Mouse (Mus musculus) CH12.LX (cell line): ENCODE results near the gene Daxx. TPM values are rescaled to one million over a fixed set of nuclear protein-coding genes. Genes with fewer than 3 reads are reported as not detected.

Experiments
- DNase-seq: peaks from one replicate; pipeline ENCODE4 v3.0.0-alpha.2; 2013; ENCODE audit errors: extremely low read depth
- H3K27ac ChIP-seq: 2 replicates; pipeline ENCODE4 v1.5.1; 2012; ENCODE audit warnings: low read depth, mild to moderate bottlenecking, control low read depth, moderate library complexity; ENCODE audit not compliant: insufficient read depth
- H3K27me3 ChIP-seq: replicated peaks from 2 replicates; pipeline ENCODE3; 2012; ENCODE audit warnings: inconsistent platforms
- H3K36me3 ChIP-seq, 2 experiments: replicated peaks in 1 of 2; 2 replicates each; pipeline versions ENCODE3 to v1.6.1; 2012; ENCODE audit warnings: inconsistent platforms in 1 of 2, low read length in 1 of 2, mild to moderate bottlenecking in 1 of 2, mixed read lengths in 1 of 2, moderate library complexity in 1 of 2; ENCODE audit not compliant: control insufficient read depth in 1 of 2, insufficient read depth in 1 of 2
- H3K4me1 ChIP-seq, 2 experiments: 2 replicates each; pipeline ENCODE4 v1.6.1; 2012; ENCODE audit warnings: inconsistent platforms in 1 of 2, moderate library complexity in 1 of 2; ENCODE audit not compliant: insufficient read depth in 2 of 2, control insufficient read depth in 1 of 2
- H3K4me2 ChIP-seq: 2 replicates; pipeline ENCODE4 v1.6.1; 2012; ENCODE audit warnings: low read depth, mild to moderate bottlenecking, control low read depth; ENCODE audit not compliant: poor library complexity, insufficient read depth, severe bottlenecking
- H3K4me3 ChIP-seq, 3 experiments: fragments of 150-350 bp in 1 of 3; sonication (generic) in 1 of 3; replicated peaks in 1 of 3; 2 replicates each; pipeline versions ENCODE3 to v1.5.1; 2011 to 2012; ENCODE audit warnings: low read depth in 2 of 3, low read length in 2 of 3, mild to moderate bottlenecking in 2 of 3, moderate library complexity in 2 of 3, control low read depth in 1 of 3, improper control_type of control experiment in 1 of 3, inconsistent platforms in 1 of 3, mixed read lengths in 1 of 3; ENCODE audit not compliant: poor library complexity in 1 of 3
- H3K79me2 ChIP-seq: replicated peaks from 2 replicates; pipeline ENCODE4 v1.6.1; 2012; ENCODE audit warnings: mild to moderate bottlenecking, moderate library complexity; ENCODE audit not compliant: control insufficient read depth, poor library complexity, insufficient read depth, severe bottlenecking; ENCODE audit errors: extremely low read depth
- H3K9ac ChIP-seq: 2 replicates; pipeline ENCODE4 v1.6.1; 2012; ENCODE audit warnings: low read depth, mild to moderate bottlenecking, control low read depth, moderate library complexity; ENCODE audit not compliant: insufficient read depth
- H3K9me3 ChIP-seq: replicated peaks from 2 replicates; pipeline ENCODE3; 2012; ENCODE audit warnings: low read length, inconsistent platforms, mixed read lengths
- BHLHE40 ChIP-seq: IDR thresholded peaks from 2 replicates; pipeline ENCODE4 v1.6.1; 2011; ENCODE audit warnings: mild to moderate bottlenecking, low read depth, low read length, improper control_type of control experiment
- CHD2 ChIP-seq: IDR thresholded peaks from 2 replicates; pipeline ENCODE4 v1.6.1; 2011; ENCODE audit warnings: low read length, improper control_type of control experiment
- E2F4 ChIP-seq: IDR thresholded peaks from 2 replicates; pipeline ENCODE4 v1.6.1; 2011; ENCODE audit warnings: low read depth, low read length, improper control_type of control experiment; ENCODE audit not compliant: insufficient replicate concordance
- ELF1 ChIP-seq: IDR thresholded peaks from 2 replicates; pipeline ENCODE4 v1.6.1; 2014; ENCODE audit warnings: low read depth, mild to moderate bottlenecking, inconsistent platforms, low read length, improper control_type of control experiment
- EP300 ChIP-seq: IDR thresholded peaks from 2 replicates; pipeline ENCODE4 v1.6.1; 2011; ENCODE audit warnings: low read length, improper control_type of control experiment
- HCFC1 ChIP-seq: IDR thresholded peaks from 2 replicates; pipeline ENCODE4 v1.6.1; 2012; ENCODE audit warnings: low read depth, mild to moderate bottlenecking, inconsistent platforms, low read length, improper control_type of control experiment
- JUN ChIP-seq: IDR thresholded peaks from 2 replicates; pipeline ENCODE4 v1.6.1; 2011; ENCODE audit warnings: low read depth, mild to moderate bottlenecking, low read length, improper control_type of control experiment, moderate library complexity; ENCODE audit not compliant: insufficient read depth
- MAFK ChIP-seq: IDR thresholded peaks from 2 replicates; pipeline ENCODE4 v1.6.1; 2011; ENCODE audit warnings: low read length, improper control_type of control experiment; ENCODE audit not compliant: insufficient replicate concordance
- MXI1 ChIP-seq: IDR thresholded peaks from 2 replicates; pipeline ENCODE4 v1.6.1; 2011; ENCODE audit warnings: mild to moderate bottlenecking, low read depth, low read length, improper control_type of control experiment
- MYC ChIP-seq: IDR thresholded peaks from 2 replicates; pipeline ENCODE4 v1.6.1; 2011; ENCODE audit warnings: low read depth, mild to moderate bottlenecking, improper control_type of control experiment, low read length
- NELFE ChIP-seq: IDR thresholded peaks from 2 replicates; pipeline ENCODE4 v1.6.1; 2011; ENCODE audit warnings: low read depth, low read length, improper control_type of control experiment
- SIN3A ChIP-seq: IDR thresholded peaks from 2 replicates; pipeline ENCODE4 v1.6.1; 2012; ENCODE audit warnings: low read length, improper control_type of control experiment, inconsistent platforms
- SMC3 ChIP-seq: IDR thresholded peaks from 2 replicates; pipeline ENCODE4 v1.6.1; 2011; ENCODE audit warnings: low read depth, low read length, improper control_type of control experiment
- TCF12 ChIP-seq: IDR thresholded peaks from 2 replicates; pipeline ENCODE4 v1.6.1; 2014; ENCODE audit warnings: low read depth, mild to moderate bottlenecking, inconsistent platforms, low read length, improper control_type of control experiment
- UBTF ChIP-seq: IDR thresholded peaks from 2 replicates; pipeline ENCODE4 v1.6.1; 2012; ENCODE audit warnings: low read depth, mild to moderate bottlenecking, inconsistent platforms, low read length, improper control_type of control experiment, moderate library complexity
- USF1 ChIP-seq: IDR thresholded peaks from 2 replicates; pipeline ENCODE4 v1.6.1; 2014; ENCODE audit warnings: low read depth, mild to moderate bottlenecking, inconsistent platforms, low read length, improper control_type of control experiment
- USF2 ChIP-seq: conservative IDR thresholded peaks from 2 replicates; pipeline ENCODE4 v1.6.1; 2011; ENCODE audit warnings: low read depth, low read length, improper control_type of control experiment
- dilution Hi-C: fragments of 300-500 bp; cut with MboI; formaldehyde crosslinking; loops from 2 replicates; pipeline ENCODE4 v1.14.3; 2020; ENCODE audit warnings: low sequenced_read_pairs; ENCODE audit not compliant: extremely low pct_unique_long_range_greater_than_20kb, extremely low pct_ligation_motif_present
- in situ Hi-C: fragments of 300-500 bp; cut with MboI; formaldehyde crosslinking; loops from 3 replicates; pipeline ENCODE4 v1.14.3; 2019; ENCODE audit warnings: low sequenced_read_pairs, low pct_ligation_motif_present, low pct_unique_long_range_greater_than_20kb, mixed read lengths
- polyA plus RNA-seq: library from polyadenylated mRNA; unstranded; fragments of >175 nt; gene quantifications from 2 replicates; pipeline ENCODE4 v1.2.1, GENCODE M21; 2012; ENCODE audit warnings: low read depth; ENCODE audit not compliant: insufficient read length
- total RNA-seq, 2 experiments: library from RNA; depleted of rRNA; stranded (reverse); fragments of 300-350 nt in 1 of 2; fragments of >200 nt in 1 of 2; gene quantifications; 2 replicates each; pipeline ENCODE4 v1.2.3; 2012 to 2014

Daxx gene
- total and polyA plus RNA-seq, 3 experiments = 32.3 to 53.0 (median 33.8) TPM

DNA sequence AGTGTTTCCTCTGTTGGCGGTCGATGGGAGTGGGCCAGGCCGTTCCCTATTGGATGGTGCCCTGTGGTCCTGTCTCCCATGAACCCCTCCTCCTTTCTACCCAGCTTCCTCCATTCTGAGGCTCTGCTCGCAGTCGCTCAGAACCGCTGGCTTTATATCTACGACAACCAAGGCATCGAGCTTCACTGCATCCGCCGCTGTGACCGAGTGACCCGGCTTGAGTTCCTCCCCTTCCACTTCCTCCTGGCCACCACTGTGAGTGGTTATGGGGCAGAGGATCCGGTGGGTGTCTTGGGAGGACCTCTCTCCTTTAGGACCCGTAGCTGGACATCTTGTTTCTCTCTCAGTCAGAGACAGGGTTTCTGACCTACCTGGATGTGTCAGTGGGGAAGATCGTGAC lies 34.2 kb downstream of the Daxx start:
- Histone ChIP-seq H3K9ac (no peak overlapping the region), H3K4me1 (peaks cover 7 to 23% of the 10 kb centered on the region in 2 experiments), H3K79me2 (peaks cover 31% of the 10 kb centered on the region), H3K9me3 (no peaks in the 10 kb centered on the region), H3K4me3 (no peak overlapping the region), H3K4me2 (no peak overlapping the region), H3K36me3 (peaks cover 41 to 67% of the 10 kb centered on the region in 2 experiments), H3K27ac (no peak overlapping the region), H3K27me3 (no peaks in the 10 kb centered on the region)
- in situ Hi-C loops = no loop called here
- no peak for TF ChIP-seq BHLHE40
- no peak for TF ChIP-seq HCFC1
- TF ChIP-seq SIN3A = no peak
- no peak for TF ChIP-seq USF1
- no peak for TF ChIP-seq JUN
- TF ChIP-seq EP300 = no peak
- no peak for TF ChIP-seq CHD2
- no peak for TF ChIP-seq UBTF
- no peak for TF ChIP-seq ELF1
- TF ChIP-seq TCF12 = no peak
- TF ChIP-seq MAFK = no peak
- TF ChIP-seq SMC3 = no peak
- DNase-seq = no peak
- dilution Hi-C loops = no loop called here

- dilution Hi-C loops = no loop called here
- in situ Hi-C loops = no loop called here
- no peaks in the 10 kb centered on the region for H3K27me3 ChIP-seq
- no peak for TF ChIP-seq E2F4
- TF ChIP-seq NELFE = no peak
- no peak for TF ChIP-seq USF2
- no peak for TF ChIP-seq MXI1
- no peak for TF ChIP-seq MYC
- TF ChIP-seq EP300 = no peak
- no peak for TF ChIP-seq JUN
- TF ChIP-seq, all 38 proteins: peak for 0
- Histone ChIP-seq H3K4me2 (no peak overlapping the region), H3K36me3 (peaks cover 76 to 92% of the 10 kb centered on the region in 2 experiments), H3K27ac (no peak overlapping the region), H3K9me3 (no peaks in the 10 kb centered on the region), H3K79me2 (no peaks in the 10 kb centered on the region), H3K4me1 (peaks cover 2 to 13% of the 10 kb centered on the region in 2 experiments; a peak in 2 of 4 replicates), H3K4me3 (no peak overlapping the region), H3K9ac (no peak overlapping the region)
- DNase-seq = no peak
Observed at GRCm38 (mm10) chr17:33947430-33948089, 38.3 kb downstream of the Daxx start.
